Mouse (Mus musculus): ENCODE data around the gene Rock2.

The Rock2 gene

DNA sequence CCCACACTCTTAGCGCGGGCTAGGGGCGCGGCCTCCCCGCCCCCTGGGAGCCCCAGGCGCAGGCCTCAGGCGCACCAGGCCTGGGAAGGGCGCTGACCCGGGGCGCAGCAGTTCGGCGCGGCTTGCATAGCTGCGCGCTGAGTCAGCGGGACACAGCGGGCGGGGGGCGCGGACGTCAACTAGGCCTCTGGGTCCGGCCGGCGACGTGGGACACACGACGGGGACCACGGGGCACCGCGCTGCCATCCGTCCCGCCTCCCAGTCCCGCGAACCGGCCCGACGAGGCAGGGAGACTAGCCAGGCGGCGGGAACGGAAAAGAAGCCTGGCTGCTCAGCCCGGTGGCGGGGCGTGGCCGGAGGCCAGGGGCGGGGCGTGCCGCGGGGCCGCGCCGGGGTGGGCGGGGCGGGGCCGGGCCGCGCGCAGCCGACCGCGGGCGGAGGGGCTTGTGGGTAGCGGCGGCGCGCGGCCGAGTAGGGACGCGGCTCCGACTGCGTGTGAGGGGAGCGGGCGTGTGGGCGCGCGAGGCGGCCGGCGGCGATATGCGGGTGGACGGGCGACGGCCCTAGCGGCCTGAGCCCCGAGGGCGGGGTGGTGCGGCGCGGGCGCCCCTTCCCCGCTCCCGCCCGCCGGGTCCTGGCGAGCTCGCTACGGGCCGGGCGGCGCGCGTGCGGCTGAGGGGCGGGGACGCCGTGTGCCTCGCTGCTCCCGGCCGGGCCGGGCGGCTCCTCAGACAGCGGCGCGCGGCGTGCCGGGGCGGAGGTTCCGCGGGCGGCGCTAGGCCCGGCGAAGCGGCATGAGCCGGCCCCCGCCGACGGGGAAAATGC, at the start of gene Rock2:
Gene Rock2 (plus strand): TSS at position 500 of the 825 bp plus-strand sequence.
- DNase-seq = peak; percentile 84 to 94

DNA sequence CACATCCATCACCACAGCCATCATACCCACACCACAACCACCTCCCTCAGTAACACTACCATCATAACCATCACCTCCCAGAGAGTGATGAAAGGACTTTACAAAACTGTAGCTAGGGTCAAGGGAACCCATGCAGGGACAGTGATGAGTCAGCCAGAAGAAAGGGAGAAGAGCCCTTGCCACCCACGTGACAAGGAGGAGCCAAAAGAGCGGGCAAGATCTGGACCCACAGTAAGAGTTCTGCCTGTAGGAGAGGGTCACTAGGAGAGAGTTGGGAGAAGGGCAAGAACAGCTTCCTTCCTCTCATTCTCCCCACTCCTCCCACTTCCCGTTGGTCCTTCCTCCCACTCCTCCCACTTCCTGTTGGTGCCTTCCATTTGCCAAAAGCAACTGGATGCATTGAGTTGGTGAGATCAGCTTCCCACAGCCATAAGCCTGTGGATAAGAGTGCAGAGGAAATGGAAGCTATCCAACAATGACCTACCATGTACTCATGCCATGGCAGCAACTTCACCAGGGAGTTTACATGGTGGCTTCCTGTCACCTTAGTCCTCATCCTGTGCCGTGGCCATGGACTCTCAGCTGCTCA, 47.4 kb upstream of the Rock2 start:
- DNase-seq = no peak

DNA sequence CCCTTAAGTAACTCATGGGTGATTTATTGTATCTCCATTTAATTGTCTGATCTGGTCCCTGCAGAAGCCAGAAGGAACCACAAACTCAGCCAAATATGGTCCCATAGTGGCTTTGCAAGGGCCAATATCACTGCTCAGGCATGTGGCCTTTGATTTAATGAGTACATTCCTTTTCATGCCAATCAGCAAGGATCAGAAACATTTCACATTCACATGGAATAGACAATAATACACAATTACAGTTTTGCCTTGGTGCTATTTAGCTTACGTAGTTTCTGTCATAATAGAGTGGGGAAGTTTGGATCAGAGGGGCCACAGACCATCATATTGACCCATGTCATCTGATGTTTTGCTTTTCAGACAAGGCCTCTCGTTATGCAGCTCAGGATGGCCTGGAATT, 46.2 kb upstream of the Rock2 start:
- no peak for DNase-seq

DNA sequence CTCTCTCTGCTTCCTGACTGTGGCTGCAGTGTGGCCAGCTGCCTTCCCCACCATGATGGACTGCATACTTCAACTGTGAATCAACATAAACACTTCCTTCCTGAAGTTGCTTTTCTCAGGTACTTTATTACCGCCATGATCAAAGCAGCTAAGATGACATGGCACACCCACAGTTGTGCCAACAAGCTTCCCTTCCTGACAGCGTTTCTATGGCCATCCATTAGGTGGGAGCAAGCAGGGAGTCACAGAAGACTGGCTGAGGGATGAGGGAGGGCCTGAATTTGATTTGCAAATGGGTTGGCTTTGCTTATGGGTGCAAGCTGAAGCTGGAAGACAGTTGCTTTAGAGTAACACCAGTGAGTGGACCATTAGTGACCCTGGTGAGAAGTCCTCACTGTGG, 44.9 kb upstream of the Rock2 start:
- no peak for DNase-seq

DNA sequence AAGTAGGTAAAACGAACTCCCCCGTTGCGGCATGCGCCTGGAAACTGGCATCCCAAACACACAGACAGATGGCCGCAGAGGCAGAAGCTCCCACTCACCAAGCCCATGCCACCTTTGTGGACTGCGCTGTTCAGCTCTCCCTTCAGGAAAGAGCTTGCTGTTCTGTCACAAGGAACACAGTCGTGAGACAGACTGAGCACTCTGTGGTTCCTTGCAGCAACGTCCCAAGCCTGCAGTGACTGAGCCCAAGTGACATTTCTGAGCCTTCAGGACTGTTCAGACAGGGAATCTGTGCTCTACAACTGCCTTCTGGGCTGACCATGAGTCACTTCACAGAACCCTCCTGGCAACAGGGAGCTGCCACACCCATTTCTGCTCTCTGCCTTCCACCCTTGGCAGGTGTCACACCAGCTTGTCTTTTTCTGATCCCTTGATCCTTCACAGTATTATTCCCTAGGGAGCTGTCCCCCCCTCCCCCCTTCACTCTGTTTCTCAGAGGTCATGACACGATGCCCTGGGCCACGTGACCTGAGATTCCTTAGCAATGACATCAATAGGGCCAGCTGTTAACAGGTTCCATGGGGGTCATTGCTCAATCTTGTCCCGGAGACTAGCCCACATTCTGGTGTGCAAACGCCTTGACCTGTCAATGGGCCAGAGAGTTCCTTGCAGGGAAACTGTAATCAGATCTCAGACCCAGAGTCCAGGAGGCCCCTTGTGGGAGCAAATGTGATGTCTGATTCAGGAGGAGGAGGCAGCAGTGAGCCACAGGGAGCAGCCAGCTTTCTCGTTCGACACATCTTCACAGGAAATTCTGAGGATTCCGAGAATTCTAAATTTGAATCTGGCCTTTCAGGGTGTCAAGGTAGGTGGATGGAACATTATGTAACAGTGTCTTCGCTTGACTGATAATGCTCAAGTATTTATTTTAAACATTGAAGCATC, 44.0 kb upstream of the Rock2 start:
- peak; percentile 42 to 48 for DNase-seq

DNA sequence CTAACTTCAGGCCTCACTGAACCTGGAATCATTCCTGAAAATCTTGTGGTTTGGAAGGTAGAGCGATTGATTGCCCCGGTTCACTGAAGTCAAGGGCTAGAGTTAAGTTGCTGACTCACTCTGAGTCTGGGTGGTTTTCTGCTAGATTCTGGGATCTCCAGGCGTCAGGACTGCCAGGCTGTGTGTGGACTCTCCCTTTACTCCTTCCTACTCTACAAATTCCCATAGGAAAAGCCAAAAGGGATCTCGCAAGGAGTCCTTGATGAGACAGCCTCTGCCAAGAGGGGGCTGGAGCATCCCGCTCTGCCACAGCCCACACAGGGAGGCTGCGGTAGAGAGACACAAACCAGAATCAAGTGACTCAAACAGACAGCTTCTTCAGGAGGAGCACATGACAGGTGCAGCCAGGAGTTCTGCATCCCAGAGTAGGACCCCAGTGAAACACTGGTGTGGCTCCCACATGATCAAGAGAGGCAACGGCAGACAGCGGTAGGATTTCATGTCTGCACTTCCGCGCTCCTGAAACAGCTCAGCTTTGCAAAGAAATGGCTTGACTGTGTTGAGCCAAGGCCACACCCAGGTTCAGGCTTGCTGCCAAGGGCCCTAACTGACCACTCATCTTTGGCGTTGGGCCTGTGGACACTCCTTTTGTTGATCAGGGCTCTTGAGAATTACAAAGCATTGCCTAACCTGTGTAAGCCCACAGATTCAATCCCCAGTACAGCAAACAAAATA, 41.1 kb upstream of the Rock2 start:
- peak; percentile 69 to 83 for DNase-seq

DNA sequence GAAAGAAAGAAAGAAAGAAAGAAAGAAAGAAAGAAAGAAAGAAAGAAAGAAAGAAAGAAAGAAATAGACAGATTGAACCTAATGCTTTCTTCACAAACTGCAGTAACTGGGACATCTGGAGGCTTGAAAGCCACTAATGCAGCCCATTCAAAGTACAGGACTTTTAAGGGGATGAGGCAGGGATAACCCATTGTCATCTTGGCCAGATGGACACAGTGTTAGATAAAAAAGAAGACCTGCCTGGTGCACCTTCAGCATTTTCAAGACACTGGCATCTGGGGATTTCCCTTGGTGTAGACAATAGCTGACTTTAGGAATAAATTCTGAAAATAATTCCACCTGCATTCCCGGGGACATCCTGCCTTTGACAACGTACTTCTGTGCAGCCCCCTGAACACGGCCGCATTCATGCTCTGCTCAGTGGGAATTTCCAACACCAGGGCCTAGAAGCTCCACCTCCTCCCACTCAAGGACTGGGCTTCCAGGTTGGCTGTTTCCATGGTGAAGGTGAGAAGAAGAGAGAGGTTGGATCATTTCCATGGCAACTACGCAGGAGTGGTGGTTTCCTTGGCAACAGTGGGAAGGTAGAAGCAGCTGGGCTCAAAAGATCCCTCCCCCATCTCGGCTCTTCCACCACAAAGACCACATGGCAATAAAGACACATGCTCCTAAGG, 38.9 kb upstream of the Rock2 start:
- DNase-seq = no peak

DNA sequence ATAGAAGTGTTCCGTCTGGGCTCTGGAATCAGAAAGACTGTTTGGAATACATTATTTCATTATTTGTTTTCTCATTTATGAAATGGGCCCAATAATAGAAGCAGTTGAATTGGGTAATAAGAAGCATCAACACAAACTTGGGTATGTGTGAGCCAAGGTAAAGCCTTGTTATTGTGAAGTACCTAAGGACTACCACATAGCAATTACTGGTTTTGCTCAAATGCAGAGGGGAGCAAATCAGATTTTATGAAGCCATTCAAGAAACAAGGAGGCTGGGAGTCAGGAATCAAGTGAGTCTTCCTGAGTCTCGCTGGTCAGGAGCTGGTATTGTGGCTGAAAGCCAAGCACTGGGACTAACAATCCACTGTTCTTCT, 38.4 kb upstream of the Rock2 start:
- DNase-seq = no peak

DNA sequence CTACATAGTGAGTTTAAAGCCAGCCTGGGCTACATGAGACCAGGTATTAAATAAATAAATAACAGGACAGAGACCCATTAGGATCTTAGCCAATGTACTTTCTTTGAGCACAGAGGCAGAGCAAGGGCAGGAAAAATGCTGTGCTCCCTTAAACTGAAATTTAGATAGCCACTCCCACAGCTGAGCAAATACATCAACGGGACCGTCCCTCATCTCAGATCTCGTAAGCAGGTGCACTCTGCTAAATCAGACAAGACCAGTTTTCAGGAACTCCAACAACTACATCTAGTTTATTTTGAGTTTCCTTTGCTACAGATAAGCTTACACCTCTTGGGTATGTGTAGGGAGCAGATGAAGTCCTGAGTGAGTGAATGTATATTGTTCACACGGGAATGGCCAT, 36.6 kb upstream of the Rock2 start:
- no peak for DNase-seq

DNA sequence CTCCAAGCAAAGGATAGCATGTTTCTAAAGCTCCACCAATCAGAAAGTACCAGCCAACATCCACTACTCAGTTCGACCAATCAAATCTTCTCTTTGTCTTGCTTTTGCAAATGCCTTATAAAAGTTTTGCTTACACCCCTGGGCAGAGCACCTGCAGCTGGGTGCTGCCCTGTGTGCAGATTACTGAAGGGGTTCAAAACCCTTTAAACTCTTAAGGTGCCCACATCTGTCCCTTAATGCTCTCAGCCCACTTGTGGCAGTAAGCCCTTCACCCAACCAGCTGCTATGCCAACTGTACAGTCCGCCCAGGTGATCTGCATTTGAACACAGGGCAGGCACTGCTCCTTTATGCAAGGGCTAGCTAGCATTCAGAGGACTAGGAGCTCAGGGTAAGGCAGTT, 34.9 kb upstream of the Rock2 start:
- no peak for DNase-seq

DNA sequence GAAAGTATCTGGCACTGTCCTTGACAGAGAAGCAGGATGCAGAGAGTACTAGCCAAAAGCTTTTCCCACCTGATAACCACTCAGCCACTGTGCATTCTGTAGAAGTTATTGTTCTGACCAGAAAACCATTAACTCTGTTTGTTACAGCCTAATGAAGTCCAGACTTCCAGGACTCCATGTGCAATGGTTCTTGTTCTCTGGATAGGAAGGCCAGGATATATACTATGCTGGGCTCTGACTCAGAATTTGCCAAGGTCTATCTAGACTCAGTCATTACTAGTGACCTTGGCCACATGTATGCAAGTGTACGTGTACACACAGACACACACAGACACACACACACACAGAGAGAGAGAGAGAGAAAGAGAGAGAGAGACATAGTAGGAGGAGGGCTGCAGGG, 34.2 kb upstream of the Rock2 start:
- no peak for DNase-seq

DNA sequence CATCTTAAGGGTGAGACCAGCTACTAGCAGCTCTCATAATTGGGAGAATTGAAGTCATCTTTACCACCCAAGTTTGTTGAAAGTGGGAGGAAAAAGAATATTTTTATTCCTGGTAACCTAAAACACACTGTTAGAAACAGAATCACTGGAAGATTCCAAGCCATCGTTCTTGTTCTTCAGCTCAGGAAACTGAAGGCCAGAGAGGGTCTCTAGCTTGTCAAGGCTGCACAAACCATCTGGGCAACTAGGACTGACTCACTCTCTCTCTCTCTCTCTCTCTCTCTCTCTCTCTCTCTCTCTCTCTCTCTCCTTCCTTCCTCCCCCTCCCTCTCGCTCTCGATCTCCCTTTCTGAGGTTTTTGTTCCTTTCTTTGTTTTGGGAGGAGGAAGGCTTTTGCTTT, 33.7 kb upstream of the Rock2 start:
- DNase-seq = no peak

DNA sequence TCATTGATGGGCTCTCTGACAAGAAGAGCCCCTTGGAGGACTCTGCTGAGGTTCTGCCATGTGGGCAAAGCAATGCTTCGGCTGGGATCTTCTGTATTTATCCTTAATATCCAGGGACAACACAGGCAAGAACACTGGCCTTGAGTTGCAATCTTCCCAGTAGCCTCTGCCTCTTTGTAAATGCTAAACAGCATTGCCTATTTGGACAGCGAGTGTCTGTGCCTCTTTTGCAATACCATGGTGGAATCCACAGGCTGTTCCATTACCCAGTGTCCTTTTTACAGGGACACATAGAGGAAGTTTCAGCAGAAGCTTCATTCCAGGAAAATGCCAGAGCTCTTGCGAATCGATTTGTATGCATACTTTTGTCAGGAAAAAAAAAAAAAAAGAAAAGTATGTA, 30.2 kb upstream of the Rock2 start:
- no peak for DNase-seq

DNA sequence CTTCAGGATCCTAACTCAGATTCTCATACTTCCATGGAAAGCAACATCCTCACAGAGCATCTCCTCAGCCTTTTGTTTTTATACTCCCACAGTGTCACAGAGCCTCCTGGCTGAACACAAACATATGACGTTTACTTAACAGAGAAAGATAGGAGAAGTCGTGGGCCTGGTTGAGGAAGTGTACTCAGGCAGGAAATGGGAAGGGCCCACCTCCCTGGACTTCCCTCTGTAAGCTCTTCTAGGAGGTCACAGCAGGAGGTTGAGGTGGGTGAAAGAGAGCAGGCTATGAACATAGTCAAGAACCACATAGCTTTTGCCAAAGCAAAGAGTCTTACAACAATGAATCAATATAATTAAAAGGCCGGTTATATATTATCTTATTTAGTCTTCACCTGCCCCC, 28.8 kb upstream of the Rock2 start:
- no peak for DNase-seq

DNA sequence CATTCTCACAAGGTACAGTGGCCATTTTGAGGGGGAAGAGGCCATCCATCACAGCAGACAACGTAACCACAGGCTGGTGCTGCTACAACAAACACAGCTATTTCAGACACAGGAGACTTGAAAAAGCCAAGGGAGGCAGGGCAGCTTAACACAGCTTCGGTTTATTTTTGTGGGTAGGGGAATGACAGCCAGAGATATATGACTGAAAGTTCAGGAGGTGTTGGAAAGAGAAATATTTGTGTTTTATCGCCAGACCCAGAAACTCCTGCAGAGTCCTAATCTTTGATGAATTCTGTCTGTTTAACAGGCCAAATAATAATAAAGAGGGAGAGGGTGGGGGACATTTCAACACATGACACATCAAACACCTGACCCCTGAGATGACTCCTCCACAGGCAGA, 28.2 kb upstream of the Rock2 start:
- no peak for DNase-seq

DNA sequence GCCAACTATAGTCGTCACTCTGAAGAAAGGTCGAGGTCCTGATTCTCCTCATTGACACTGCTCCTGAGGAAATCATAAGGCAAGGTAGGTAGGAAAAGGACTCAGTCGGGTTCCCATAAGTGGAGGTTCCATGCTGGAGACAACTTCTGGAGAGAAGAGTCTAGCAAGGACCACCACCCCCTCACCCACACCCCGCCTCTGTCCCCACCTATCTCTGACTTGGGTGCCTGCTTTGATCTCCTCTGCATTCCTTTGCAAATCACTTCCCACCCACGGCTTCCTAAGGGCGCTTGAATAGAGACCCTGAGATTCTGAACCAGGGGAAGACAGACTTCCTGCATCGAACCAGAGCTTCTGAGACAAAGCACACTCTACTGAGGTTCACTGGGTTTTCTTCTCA, 27.4 kb upstream of the Rock2 start:
- no peak for DNase-seq

DNA sequence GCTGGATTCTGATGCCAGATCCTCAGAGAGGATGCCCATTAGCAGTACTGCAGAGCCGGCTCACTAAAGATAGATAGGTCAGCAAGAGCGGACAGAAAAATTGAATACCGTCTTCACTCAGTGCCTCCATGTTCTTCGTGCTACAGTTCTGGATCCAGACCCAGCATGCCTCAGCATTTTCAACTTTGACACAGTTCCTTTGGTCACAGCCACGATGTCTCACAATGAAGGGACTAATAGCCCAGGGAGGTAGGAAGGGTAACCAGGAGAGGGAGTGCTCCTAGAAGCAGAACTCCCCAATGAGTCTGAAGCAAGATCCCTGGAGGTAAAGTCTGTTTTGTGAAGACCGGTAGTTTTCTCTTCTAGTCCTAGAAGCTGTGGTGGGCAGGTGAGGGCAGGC, 26.1 kb upstream of the Rock2 start:
- no peak for DNase-seq

DNA sequence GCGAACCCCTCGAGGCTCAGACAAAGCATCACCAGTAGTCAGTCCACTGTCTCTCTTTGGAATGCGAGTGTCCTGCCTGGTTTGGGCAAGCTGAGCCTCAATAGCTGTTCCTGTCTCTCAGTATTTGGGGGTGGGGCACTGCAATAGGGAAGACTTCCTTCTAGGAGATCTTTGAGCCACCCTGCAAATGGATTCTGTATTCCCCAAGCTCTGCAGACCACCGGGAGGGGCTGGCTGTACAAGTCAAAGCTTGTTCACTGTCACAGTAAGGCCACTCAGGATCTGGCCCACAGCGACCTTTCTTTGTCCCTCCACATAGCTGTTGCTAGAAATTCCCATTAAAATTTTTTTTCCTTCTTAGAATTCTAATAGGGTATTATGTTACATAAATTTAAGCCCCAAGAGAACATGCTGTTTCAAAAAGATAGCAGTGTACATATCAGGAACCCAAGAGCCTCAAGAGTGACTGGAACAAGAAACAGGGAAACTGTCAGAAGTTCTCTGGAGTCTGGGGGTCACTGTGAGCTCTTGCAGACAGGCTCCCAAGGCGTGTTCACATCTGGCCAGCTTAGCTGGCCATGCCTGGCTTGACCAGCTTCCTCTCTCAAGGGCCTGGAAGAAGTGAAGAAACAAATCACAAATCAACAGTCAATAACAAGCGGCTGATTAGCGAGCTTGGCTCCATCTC, 25.5 kb upstream of the Rock2 start:
- no peak for DNase-seq

DNA sequence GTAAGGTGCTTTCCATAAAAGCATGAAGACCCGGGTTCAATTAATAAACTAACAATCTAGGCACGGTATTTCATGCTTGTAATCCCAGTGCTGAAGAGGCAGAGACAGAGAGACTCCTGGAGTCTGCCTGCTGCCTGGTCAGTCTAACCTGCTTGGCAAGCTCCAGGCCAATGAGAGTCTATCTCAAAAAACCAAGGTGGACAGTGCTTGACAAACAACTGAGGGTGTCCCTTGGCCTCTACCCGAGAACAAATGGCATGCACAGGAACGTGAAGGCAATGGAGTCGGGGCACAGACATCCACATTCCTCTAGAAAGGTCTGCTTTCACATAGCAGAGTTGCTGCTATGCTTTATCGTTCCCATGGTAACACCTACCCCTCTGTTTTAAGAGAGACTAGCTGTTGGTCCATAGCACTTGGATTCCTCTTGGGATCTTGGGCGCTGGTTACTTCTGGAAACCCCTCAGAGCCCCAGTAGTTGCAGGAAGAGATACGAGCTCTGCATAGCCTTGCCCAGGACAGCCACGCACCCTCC, 24.8 kb upstream of the Rock2 start:
- no peak for DNase-seq

DNA sequence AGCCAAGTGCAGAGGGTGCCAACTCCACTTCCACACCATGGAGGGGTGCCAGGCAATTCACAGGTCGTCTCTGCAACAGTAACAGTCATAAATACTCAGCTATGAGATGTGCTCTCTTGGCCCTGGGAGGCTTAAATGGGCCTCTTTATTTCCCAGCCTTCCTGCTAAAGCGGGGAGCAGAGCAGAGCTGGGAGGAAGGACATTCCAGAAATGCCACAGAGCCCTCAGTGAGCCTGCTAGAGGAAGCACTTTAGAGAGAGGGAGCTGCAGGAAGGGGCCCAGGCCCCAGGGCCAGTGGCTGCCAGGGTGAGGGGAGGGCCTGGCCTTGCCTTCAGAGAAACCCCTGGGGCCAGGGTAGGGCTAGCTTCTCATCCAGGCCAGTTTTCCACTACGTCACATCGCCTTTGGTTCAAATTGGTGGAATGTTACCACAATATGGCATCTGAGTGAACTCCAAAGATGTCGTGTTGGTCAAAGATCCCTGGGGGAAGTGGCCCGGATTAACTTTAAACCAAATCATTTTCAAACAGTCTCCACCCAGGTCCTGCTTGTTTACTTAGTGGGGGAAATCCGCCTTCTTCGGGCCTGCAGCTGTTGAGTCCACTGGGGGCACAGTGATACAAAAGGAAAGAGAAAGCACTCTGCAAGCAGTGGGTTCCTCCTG, 24.2 kb upstream of the Rock2 start:
- DNase-seq = peak in 1 of 2 experiments; percentile 76

DNA sequence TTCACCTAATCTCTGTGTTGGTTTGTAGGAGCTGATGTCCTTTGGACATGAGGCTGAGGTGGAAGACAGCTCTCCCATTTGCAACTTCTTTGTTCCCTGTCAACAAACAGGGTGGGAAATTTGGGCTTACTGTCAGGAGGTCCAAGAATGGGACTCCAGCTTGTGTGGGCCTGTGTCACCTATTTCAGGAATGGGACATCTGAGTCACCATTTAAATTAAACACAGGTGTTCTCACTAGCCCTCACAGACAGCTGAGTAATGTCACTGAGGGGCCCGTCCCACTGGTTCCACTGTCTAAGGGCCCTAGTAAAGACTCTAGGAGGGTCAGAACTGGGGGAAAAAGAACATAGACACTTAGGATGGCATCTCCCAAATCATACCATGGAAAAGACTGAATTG, 22.7 kb upstream of the Rock2 start:
- no peak for DNase-seq

All from kidney, postnatal 36 days (tissue).